Mouse (Mus musculus) adrenal gland, postnatal 4 days (tissue): ENCODE measurements around the gene Gm45337. TPM values are rescaled to one million over a fixed set of nuclear protein-coding genes. Genes with fewer than 3 reads are reported as not detected.

Experiments used
- DNase-seq, 2 experiments: peaks; one replicate each; pipeline ENCODE4 v3.0.0; 2021 to 2022; ENCODE audit warnings: low spot score in 2 of 2, mixed read lengths in 2 of 2
- total RNA-seq, 2 experiments: library from RNA; stranded (reverse); gene quantifications; 2 replicates each; pipeline ENCODE4 v1.2.3; 2021

Gene Gm45337
- total RNA-seq, 2 experiments from 2014 or later, result not detected

GRCm38 (mm10) chr7:142104747-142105146 lies 39.7 kb downstream of the Gm45337 start:
- DNase-seq, result no peak

GRCm38 (mm10) chr7:142097776-142098175 lies 46.6 kb downstream of the Gm45337 start:
- peak; percentile 42 to 53 for DNase-seq

GRCm38 (mm10) chr7:142096701-142097100 lies 47.7 kb downstream of the Gm45337 start:
- DNase-seq, result no peak

DNA sequence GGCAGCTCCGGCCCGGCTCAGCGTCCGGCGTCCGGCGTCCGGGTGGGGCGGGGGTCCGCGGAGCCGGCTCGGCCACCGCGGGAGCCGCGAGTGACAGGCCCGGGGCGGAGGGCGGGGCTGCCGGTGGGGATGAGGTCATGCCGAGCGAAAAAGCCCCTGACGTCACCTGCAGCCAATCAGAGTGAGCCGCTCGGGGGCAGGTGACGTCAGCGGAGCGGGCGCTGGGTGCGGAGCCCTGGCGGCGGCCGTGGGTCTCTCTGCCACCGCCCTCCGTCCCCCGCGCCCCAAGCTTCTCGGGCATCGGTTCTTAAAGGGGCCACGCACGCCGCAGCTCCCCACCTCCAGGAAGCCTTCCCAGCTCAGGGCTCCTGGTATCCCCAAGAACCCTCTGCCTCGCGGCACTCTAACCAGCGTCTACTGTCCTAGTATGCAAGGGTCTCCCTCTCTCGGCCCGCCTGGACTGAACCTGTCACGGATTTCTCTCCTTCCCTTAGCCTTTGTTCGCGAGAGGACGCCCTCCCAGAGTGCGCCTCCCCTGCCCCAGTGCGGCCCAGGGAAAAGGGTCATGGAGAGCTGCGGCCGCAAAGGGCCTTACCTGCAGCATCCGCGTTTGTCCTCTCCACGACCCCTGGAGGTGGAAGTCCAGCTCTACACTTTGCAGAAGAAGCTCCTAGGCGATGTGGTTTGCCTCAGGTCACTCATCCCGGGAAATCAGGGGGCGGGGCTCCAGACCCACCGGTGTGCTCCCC lies 49.0 kb downstream of the Gm45337 start, which contains the start of gene Dusp8:
Dusp8 (minus strand) TSS at position 661 of the 749 bp plus-strand sequence.
- peak; percentile 65 to 67 for DNase-seq

GRCm38 (mm10) chr7:142094301-142095143 lies 49.9 kb downstream of the Gm45337 start:
- DNase-seq, result no peak

DNA sequence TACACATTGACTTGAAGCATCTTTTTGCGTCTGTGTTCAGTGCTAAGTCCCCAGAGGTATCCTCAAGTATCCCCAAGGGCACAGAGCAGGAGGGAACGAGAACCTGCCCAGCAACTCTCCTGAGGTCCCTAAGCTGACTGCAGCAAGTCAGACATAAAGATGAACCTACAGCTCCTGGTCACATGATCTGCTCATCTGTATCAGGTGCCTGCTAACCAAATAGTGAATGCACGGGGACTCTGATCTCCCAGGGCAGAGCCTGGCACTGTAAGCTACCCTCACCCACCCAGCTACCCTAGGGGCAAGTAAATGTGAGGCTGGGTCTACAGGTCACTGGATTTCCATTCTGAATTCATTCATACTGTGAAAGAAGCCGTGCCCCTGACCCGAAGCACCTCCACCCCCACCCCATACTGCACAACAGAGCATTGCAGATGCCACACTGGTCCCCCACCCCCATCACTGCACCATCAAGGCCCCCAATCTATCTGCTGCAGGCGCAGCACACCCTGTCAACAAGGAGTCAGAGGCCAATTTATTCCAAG lies 50.6 kb downstream of the Gm45337 start:
- DNase-seq, result no peak

Other genes with a start within 250 kb of the Gm45337 start
- gene Tollip, start 226.1 kb downstream of the Gm45337 start, total RNA-seq, result 10 to 100 TPM; 54.1 to 57.8 TPM
- 1 to 10 TPM; 7.0 to 7.3 TPM for gene Brsk2, start 194.9 kb downstream of the Gm45337 start, total RNA-seq
- 10 to 100 TPM; 50.1 to 52.1 TPM for gene Mob2, start 83.5 kb downstream of the Gm45337 start, total RNA-seq
- 1 to 10 TPM; 9.2 to 9.3 TPM for gene Dusp8, start 48.8 kb downstream of the Gm45337 start, total RNA-seq
- not detected for gene Gm45618, start 23.9 kb downstream of the Gm45337 start, total RNA-seq
- gene Gm39115, start 8.6 kb downstream of the Gm45337 start, total RNA-seq, result not detected
- gene Gm29735, start 12.5 kb upstream of the Gm45337 start, total RNA-seq, result not detected
- not detected for gene Gm4553, start 21.1 kb upstream of the Gm45337 start, total RNA-seq
- gene Krtap5-2, start 31.4 kb upstream of the Gm45337 start, total RNA-seq, result not detected
- gene Gm10153, start 45.8 kb upstream of the Gm45337 start, total RNA-seq, result not detected
- not detected for gene Krtap5-3, start 56.8 kb upstream of the Gm45337 start, total RNA-seq
- not detected for gene Gm7579, start 67.3 kb upstream of the Gm45337 start, total RNA-seq
- not detected for gene Krtap5-5, start 85.4 kb upstream of the Gm45337 start, total RNA-seq
- gene Gm40460, start 96.5 kb upstream of the Gm45337 start, total RNA-seq, result not detected
- not detected for gene Gm2431, start 113.7 kb upstream of the Gm45337 start, total RNA-seq
- gene Gm4559, start 129.8 kb upstream of the Gm45337 start, total RNA-seq, result not detected
- gene Krtap5-1, start 152.5 kb upstream of the Gm45337 start, total RNA-seq, result not detected
- gene Krtap5-4, start 158.9 kb upstream of the Gm45337 start, total RNA-seq, result not detected
- gene Ifitm10, start 229.1 kb upstream of the Gm45337 start, total RNA-seq, result 1 to 10 TPM; 5.1 to 6.2 TPM
- 1 to 10 TPM in 1 of 2 experiments, under 1 TPM in 1; 0.48 to 4.3 TPM for gene Gm49369, start 238.1 kb upstream of the Gm45337 start, total RNA-seq
- 100 to 1,000 TPM; 536 to 544 TPM for gene Ctsd, start 243.4 kb upstream of the Gm45337 start, total RNA-seq